Mouse (Mus musculus) testis, postnatal 14 days (tissue): ENCODE measurements at regions not wholly inside any gene's neighbourhood (a gene's known extent, or its start where the extent isn't known, plus 50 kb on each side); places are given as distances from the start of the nearest gene placed in this dataset.
"Not testable (repeated sequence)": the region's sequence is repeated elsewhere in the genome, so short reads cannot be mapped to it uniquely, and the experiment has no call there.

ENCODE experiments used
- DNase-seq: peaks from one replicate; pipeline ENCODE4 v3.0.0; 2021; ENCODE audit warnings: low spot score

- no peak for DNase-seq
Measured at GRCm38 (mm10) chr2:53276435-53276834, 84.9 kb downstream of the Arl6ip6 start.

- DNase-seq, result no peak
Measured at GRCm38 (mm10) chr2:53301712-53302423, 110.3 kb downstream of the Arl6ip6 start.

- no peak for DNase-seq
Measured at GRCm38 (mm10) chr2:53330680-53331079, 139.2 kb downstream of the Arl6ip6 start.

- no peak for DNase-seq
Measured at GRCm38 (mm10) chr2:53359026-53359425, 167.5 kb downstream of the Arl6ip6 start.

- peak; percentile 41 for DNase-seq
Measured at GRCm38 (mm10) chr2:53382348-53382747, 190.8 kb downstream of the Arl6ip6 start.

GRCm38 (mm10) chr2:53384545-53385176, 193.1 kb downstream of the Arl6ip6 start:
- DNase-seq, result no peak

- no peak for DNase-seq
Measured at GRCm38 (mm10) chr2:53388652-53389051, 197.1 kb downstream of the Arl6ip6 start.

GRCm38 (mm10) chr2:53414471-53414870, 222.9 kb downstream of the Arl6ip6 start:
- no peak for DNase-seq

- no peak for DNase-seq
Measured at GRCm38 (mm10) chr2:53437046-53437815, 245.7 kb downstream of the Arl6ip6 start.

GRCm38 (mm10) chr2:53440301-53440700, 248.8 kb downstream of the Arl6ip6 start:
- DNase-seq, result peak; percentile 21

GRCm38 (mm10) chr2:53460265-53460664, 268.7 kb downstream of the Arl6ip6 start:
- DNase-seq, result no peak

GRCm38 (mm10) chr2:53474455-53474854, 282.9 kb downstream of the Arl6ip6 start:
- no peak for DNase-seq

- not testable (repeated sequence) for DNase-seq
Measured at GRCm38 (mm10) chr2:53479051-53479450, 287.5 kb downstream of the Arl6ip6 start.

GRCm38 (mm10) chr2:53488301-53488700, 296.8 kb downstream of the Arl6ip6 start:
- DNase-seq, result no peak

- no peak for DNase-seq
Measured at GRCm38 (mm10) chr2:53490805-53491585, 299.5 kb downstream of the Arl6ip6 start.

- no peak for DNase-seq
Measured at GRCm38 (mm10) chr2:53492788-53493187, 301.3 kb downstream of the Arl6ip6 start.

GRCm38 (mm10) chr2:53501657-53502274, 310.2 kb downstream of the Arl6ip6 start:
- DNase-seq, result no peak

GRCm38 (mm10) chr2:53502275-53502667, 310.7 kb downstream of the Arl6ip6 start:
- DNase-seq, result no peak

- DNase-seq, result no peak
Measured at GRCm38 (mm10) chr2:53542097-53542496, 350.6 kb downstream of the Arl6ip6 start.

- DNase-seq, result no peak
Measured at GRCm38 (mm10) chr2:53574007-53574406, 382.5 kb downstream of the Arl6ip6 start.

GRCm38 (mm10) chr2:53605829-53606228, 414.3 kb downstream of the Arl6ip6 start:
- DNase-seq, result no peak

- DNase-seq, result no peak
Measured at GRCm38 (mm10) chr2:53619681-53620080, 428.2 kb downstream of the Arl6ip6 start.
